Mouse (Mus musculus) cortical plate, adult 2 months (tissue): ENCODE measurements around the gene Higd2a.

ENCODE experiments used
- CTCF ChIP-seq: fragments of 200-500 bp; IDR thresholded peaks from 2 replicates; pipeline ENCODE4 v1.5.1; 2011; ENCODE audit warnings: mild to moderate bottlenecking, control low read depth, low read length; ENCODE audit not compliant: insufficient read depth; ENCODE audit errors: extremely low read depth
- POLR2A ChIP-seq: fragments of 200-500 bp; IDR thresholded peaks from 2 replicates; pipeline ENCODE4 v1.6.1; 2011; ENCODE audit warnings: mild to moderate bottlenecking, low read length, control low read depth; ENCODE audit not compliant: insufficient read depth; ENCODE audit errors: extremely low read depth

- TF ChIP-seq CTCF (no peak), POLR2A (no peak)
Observed at GRCm38 (mm10) chr13:54608002-54608401, 18.0 kb downstream of the Higd2a start.
